Mouse (Mus musculus): ENCODE measurements around the gene Lrrc3b. TPM values are rescaled to one million over a fixed set of nuclear protein-coding genes. Genes with fewer than 3 reads are reported as not detected.

The Lrrc3b gene
- 1.1 and 1.7 TPM in 2 replicates for polyA plus RNA-seq (2016; fragmentation: Nextera tagmentation; extraction: Ambion mirVana)

DNA sequence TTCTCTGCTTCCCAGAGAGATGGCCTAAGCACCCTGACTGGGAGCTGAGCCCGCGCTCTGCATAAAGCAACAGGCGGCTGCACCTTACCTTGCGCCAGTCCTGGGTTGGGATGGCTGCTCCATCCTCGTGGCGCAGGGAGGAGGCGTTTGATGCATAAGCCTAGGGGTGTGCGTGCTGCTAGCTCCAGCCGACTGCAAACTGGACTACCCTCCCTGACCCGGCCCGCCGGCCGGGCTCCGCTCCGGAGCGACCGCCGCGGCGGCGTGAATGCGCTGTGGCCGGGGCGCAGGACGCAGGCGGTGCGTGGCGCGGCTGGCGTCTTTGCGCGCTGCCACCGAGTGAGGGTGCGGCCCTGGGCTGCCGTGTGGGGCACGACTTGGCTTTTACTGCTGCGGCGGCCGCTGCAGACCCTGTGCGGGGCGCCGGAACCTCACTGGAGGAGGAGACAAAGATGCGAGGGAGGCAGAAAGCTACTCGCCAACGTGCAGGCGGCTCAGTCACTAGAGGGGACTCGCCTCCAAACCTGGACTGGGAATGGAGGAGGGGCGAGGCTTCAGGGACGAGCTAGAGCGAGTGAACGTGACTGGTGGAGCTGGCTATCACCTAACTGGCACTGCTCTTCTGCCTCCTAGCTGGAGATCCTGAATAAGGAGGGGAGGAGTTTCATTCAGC lies at the start of gene Lrrc3b:
Gene Lrrc3b (minus strand): TSS at position 503 of the 673 bp plus-strand sequence.
- Histone ChIP-seq H3K9me3 (no peaks in the 10 kb centered on the region), H3K4me2 (peak within 1 kb of the TSS; percentile 95), H3K9ac (replicated peaks) (peak within 1 kb of the TSS; percentile 63), H3K4me1 (replicated peaks) (peaks cover 6% of the 10 kb centered on the region; the same call in 1 of the 2 replicates), H3K36me3 (no peaks in the 10 kb centered on the region), H3K4me3 (replicated peaks) (peak within 1 kb of the TSS; percentile 62), H3K27me3 (peaks cover 32% of the 10 kb centered on the region), H3K27ac (0 out of 2 replicates have a peak within 1 kb of the TSS, but pooled peaks have one; percentile 23)
- ATAC-seq (ENCODE audit: insufficient number of reproducible peaks, insufficient read depth, low FRiP score, low TSS enrichment, low read depth): peak; percentile 85
- under 1% methylated on average over 51 of the region's 51 CpGs for WGBS

DNA sequence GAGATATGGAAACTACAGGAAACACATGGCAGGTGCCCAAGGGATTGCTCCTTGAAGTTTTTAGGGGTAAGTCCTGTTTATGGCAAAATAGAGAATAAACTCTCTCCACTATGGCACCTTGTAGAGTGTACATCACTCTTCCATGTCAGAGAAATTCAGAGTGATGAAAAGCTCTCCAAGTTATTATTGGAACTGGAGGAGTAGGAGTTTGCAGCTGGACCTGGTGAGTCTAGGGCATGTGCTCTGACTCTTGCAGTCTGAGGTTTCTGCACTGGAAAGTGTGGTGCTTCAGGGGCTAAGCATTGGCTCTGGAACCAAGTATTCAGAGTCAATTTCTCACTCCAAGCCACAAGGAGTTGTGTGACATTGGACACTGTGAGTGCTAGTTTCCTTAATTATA lies 38.9 kb upstream of the Lrrc3b start:
- H3K9me3 ChIP-seq: no peaks in the 10 kb centered on the region
- ATAC-seq (ENCODE audit: insufficient number of reproducible peaks, insufficient read depth, low FRiP score, low TSS enrichment, low read depth): no peak
- H3K27me3 ChIP-seq: no peaks in the 10 kb centered on the region
- no peak overlapping the region for H3K4me2 ChIP-seq
- H3K4me1 ChIP-seq (replicated peaks): no peaks in the 10 kb centered on the region
- no peaks in the 10 kb centered on the region for H3K36me3 ChIP-seq
- no peak overlapping the region for H3K27ac ChIP-seq
- H3K4me3 ChIP-seq (replicated peaks): no peak overlapping the region
- no peak overlapping the region for H3K9ac ChIP-seq (replicated peaks)

DNA sequence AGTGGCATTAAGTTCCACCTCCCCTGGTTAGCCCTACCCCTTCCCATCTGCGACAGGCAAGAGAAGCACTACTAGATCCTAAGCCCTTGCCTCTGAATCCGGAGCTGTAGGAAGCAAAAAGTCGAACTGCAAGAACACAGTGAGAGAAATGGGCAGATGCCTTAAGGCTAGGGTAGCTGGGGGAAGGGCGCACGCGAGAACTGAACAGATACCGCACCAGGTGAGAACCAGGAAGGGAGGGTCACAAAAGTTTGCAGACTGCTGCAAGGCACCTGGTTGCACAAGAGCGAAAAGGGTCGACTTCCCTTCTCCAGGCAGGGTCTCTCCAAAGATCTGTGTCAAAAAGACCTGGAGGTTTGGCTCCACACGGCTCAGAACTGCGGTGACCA lies 697 bp downstream of the Lrrc3b start:
- peak; percentile 30; the same call in 1 of the 2 replicates for ATAC-seq (ENCODE audit: insufficient number of reproducible peaks, insufficient read depth, low FRiP score, low TSS enrichment, low read depth)
- Histone ChIP-seq H3K4me1 (replicated peaks) (peaks cover 6% of the 10 kb centered on the region; the same call in 1 of the 2 replicates), H3K4me3 (replicated peaks) (peak overlapping the region; percentile 62), H3K36me3 (no peaks in the 10 kb centered on the region), H3K9ac (replicated peaks) (peak overlapping the region; percentile 63), H3K27ac (no peak overlapping the region), H3K27me3 (peaks cover 32% of the 10 kb centered on the region), H3K4me2 (peak overlapping the region; percentile 95), H3K9me3 (no peaks in the 10 kb centered on the region)
- under 1% methylated on average over 11 of the region's 11 CpGs for WGBS

DNA sequence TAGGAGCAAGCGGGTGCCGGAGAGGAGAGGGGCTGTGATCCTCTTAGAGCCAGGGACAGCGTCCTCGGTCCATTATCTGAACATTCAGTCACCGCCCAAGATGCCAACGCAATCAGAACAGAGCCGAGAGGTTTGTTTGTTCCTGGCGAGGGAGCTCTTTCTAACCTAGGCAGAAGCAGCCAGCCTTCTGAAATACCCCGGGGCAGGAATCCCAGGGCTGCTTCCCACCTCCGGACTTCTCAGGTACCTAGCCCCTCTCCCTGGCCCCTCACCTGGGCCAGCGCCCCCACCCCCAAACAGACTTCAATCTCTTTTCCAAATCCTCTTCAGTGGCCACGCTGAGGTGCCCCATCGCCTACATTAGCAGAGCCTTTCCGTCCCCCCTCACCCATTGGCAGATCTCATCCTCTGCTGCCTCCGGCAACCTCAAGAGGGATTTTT lies 1.3 kb downstream of the Lrrc3b start:
- Histone ChIP-seq H3K27me3 (peaks cover 32% of the 10 kb centered on the region), H3K9me3 (no peaks in the 10 kb centered on the region), H3K4me2 (peak overlapping the region; percentile 95), H3K36me3 (no peaks in the 10 kb centered on the region), H3K4me1 (replicated peaks) (peaks cover 6% of the 10 kb centered on the region; the same call in 1 of the 2 replicates), H3K27ac (no peak overlapping the region), H3K9ac (replicated peaks) (peak overlapping the region; percentile 63; the same call in 1 of the 2 replicates), H3K4me3 (replicated peaks) (peak overlapping the region; percentile 62)
- no peak for ATAC-seq (ENCODE audit: insufficient number of reproducible peaks, insufficient read depth, low FRiP score, low TSS enrichment, low read depth)
- 4% methylated on average over 15 of the region's 15 CpGs for WGBS

DNA sequence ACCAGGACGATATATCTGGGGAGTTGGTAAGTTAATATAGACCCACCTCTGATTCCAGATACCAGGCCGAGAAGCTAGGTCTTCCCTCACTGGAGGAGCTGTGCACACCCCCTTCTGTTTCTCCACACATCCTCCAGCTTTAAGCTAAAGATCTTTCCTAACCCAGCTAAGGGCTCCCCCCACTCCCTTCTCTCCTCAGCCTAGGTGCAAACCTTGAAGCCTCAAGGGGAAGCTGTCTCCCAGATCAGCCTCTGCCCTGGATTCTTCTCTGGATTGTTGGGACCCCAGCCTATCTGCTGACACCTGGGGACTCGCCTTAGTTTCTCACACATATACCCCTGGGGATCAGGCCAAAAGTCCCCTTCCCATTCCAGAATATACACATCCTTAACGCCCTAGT lies 1.7 kb downstream of the Lrrc3b start:
- peaks cover 6% of the 10 kb centered on the region; the same call in 1 of the 2 replicates for H3K4me1 ChIP-seq (replicated peaks)
- no peaks in the 10 kb centered on the region for H3K36me3 ChIP-seq
- H3K4me2 ChIP-seq: peak overlapping the region; percentile 95
- peak overlapping the region; percentile 62; the same call in 1 of the 2 replicates for H3K4me3 ChIP-seq (replicated peaks)
- H3K27me3 ChIP-seq: peaks cover 32% of the 10 kb centered on the region
- WGBS: 51% methylated on average over 4 of the region's 4 CpGs
- H3K9ac ChIP-seq (replicated peaks): no peak overlapping the region
- H3K27ac ChIP-seq: no peak overlapping the region
- H3K9me3 ChIP-seq: no peaks in the 10 kb centered on the region
- ATAC-seq (ENCODE audit: insufficient number of reproducible peaks, insufficient read depth, low FRiP score, low TSS enrichment, low read depth): no peak

DNA sequence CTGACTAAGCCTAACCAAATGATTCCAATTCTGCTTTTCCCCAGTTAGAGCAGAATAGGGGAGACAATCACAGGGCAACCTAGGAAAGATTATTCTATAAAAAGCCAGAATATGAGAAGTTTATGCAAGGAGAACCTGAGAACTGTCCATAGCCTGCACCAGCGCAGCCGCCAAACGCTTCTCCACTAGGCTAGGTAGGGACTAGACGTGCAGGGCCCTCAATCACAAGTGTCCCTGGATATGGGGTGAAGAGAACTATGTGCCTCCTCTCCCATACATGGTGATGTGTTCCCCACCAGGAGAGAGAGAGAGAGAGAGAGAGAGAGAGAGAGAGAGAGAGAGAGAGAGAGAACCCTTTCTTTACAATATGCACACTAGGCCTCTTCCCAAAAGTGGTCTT lies 2.2 kb downstream of the Lrrc3b start:
- WGBS: 89% methylated on average over 4 of the region's 4 CpGs
- H3K9me3 ChIP-seq: no peaks in the 10 kb centered on the region
- H3K4me3 ChIP-seq (replicated peaks): no peak overlapping the region
- H3K4me2 ChIP-seq: no peak overlapping the region
- H3K9ac ChIP-seq (replicated peaks): no peak overlapping the region
- H3K36me3 ChIP-seq: no peaks in the 10 kb centered on the region
- H3K4me1 ChIP-seq (replicated peaks): peaks cover 6% of the 10 kb centered on the region; the same call in 1 of the 2 replicates
- H3K27ac ChIP-seq: no peak overlapping the region
- ATAC-seq (ENCODE audit: insufficient number of reproducible peaks, insufficient read depth, low FRiP score, low TSS enrichment, low read depth): no peak
- H3K27me3 ChIP-seq: peaks cover 32% of the 10 kb centered on the region

DNA sequence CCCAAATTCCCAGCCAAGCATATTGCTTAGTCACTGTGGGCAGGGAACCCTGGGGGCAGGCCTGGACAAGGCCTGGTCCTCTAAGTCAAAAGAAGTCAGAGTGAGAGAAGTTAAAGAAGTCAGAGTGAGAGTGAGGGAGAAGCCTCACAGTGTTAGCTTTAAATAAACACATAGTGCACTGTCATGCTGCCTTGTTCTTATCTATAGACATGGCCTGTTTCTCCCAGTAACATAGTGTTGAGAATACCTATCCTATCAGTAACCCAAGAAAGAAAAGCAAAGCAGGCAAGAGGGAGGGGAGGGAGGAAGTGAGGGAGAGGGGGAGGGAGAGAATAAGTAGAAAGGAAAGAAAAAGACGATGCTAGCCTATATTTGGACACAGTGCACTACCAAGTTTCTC lies 6.4 kb downstream of the Lrrc3b start:
- no peaks in the 10 kb centered on the region; the same call in 1 of the 2 replicates for H3K4me1 ChIP-seq (replicated peaks)
- H3K4me3 ChIP-seq (replicated peaks): no peak overlapping the region
- 73% methylated on average over 1 of the region's 1 CpGs for WGBS
- peaks cover 12% of the 10 kb centered on the region for H3K27me3 ChIP-seq
- no peak for ATAC-seq (ENCODE audit: insufficient number of reproducible peaks, insufficient read depth, low FRiP score, low TSS enrichment, low read depth)
- H3K9ac ChIP-seq (replicated peaks): no peak overlapping the region
- no peak overlapping the region for H3K4me2 ChIP-seq
- no peaks in the 10 kb centered on the region for H3K9me3 ChIP-seq
- no peaks in the 10 kb centered on the region for H3K36me3 ChIP-seq
- H3K27ac ChIP-seq: no peak overlapping the region

DNA sequence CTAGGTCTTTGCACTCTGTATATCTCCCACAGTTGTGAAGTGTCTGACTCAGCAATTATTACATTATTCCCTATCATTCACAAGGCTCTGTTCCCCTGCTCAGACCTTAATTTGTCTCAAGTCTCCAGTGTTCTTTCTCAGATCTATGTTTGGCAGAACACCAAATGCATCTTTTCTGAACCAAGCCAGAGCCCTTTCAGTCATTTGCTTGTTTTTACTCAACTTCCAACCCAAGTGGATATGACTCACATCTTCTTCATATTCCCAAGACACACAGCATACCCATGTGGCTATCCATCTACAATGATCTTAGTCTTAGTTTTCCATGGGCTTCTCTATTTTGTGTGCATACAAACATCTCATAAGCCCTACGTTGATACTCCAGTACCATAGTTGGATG lies 17.2 kb downstream of the Lrrc3b start:
- H3K27me3 ChIP-seq: no peaks in the 10 kb centered on the region
- ATAC-seq (ENCODE audit: insufficient number of reproducible peaks, insufficient read depth, low FRiP score, low TSS enrichment, low read depth): no peak
- no peaks in the 10 kb centered on the region for H3K4me1 ChIP-seq (replicated peaks)
- H3K27ac ChIP-seq: no peak overlapping the region
- H3K9me3 ChIP-seq: no peaks in the 10 kb centered on the region
- no peak overlapping the region for H3K4me3 ChIP-seq (replicated peaks)
- WGBS: 92% methylated on average over 1 of the region's 1 CpGs
- no peaks in the 10 kb centered on the region for H3K36me3 ChIP-seq
- no peak overlapping the region for H3K9ac ChIP-seq (replicated peaks)
- no peak overlapping the region for H3K4me2 ChIP-seq

DNA sequence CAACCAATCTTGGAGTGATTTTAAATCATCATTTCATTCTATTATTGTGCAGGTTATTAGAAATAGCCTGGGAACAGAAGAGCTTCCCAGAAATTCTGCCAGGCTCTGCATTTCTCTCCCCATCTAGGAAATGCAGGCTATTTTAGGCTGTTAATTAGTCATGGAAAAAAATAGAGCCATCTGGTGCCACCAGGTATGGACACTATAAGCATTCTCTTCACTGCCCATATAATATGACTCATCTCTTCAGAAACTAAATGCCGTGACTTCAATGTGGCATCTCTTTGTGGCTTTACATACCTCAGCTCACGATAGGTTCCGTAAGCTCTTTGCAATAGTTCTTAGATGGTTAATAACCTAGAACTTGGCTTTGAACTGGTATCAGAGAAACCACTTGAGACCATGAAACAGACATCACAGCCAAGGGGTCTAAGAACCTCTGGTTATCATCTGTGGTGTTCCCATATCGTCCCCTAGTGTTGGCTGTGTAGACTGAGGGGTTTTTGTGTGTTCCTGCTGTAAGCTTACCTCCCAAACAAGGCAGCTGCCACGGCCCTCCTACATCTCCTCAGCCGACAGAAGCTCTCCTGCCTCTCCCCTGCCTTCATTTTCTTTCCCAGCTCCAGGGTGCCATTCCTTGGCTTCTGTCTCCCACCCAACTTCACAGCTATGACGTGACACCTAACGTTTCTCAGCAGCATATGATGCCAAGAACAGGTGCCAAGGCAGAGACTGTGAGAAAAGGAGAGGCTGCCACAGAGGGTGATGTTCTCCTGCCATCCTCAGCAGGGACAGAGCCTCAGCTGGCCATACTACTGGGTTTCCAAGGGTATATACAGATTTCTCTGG lies 27.9 kb downstream of the Lrrc3b start:
- Histone ChIP-seq H3K4me1 (replicated peaks) (no peaks in the 10 kb centered on the region), H3K9me3 (no peaks in the 10 kb centered on the region), H3K4me3 (replicated peaks) (no peak overlapping the region), H3K36me3 (no peaks in the 10 kb centered on the region), H3K4me2 (no peak overlapping the region), H3K9ac (replicated peaks) (no peak overlapping the region), H3K27me3 (no peaks in the 10 kb centered on the region), H3K27ac (no peak overlapping the region)
- ATAC-seq (ENCODE audit: insufficient number of reproducible peaks, insufficient read depth, low FRiP score, low TSS enrichment, low read depth): no peak
- WGBS: 82% methylated on average over 8 of the region's 8 CpGs

DNA sequence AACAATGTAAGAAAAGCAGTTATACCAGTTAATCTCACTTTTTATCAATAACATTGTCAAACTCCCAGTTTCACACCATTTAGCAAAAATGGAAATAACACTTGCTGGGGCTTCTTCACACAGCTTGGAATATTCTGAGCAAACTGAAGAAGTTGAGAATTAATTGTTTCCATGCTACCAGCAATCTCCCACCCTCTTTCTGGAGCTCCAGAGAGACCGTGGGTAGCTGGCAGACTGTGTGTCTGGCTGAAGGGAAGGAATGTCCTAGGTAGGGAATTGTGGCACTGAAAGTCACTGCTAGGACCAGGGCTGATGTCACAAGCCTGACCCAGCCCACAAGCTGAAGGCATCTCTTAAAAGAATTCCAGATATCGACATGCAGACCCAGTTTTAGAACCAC lies 53.3 kb downstream of the Lrrc3b start:
- no peak overlapping the region for H3K27ac ChIP-seq
- H3K36me3 ChIP-seq: no peaks in the 10 kb centered on the region
- no peaks in the 10 kb centered on the region for H3K27me3 ChIP-seq
- no peak for ATAC-seq (ENCODE audit: insufficient number of reproducible peaks, insufficient read depth, low FRiP score, low TSS enrichment, low read depth)
- H3K4me2 ChIP-seq: no peak overlapping the region
- 79% methylated on average over 2 of the region's 2 CpGs for WGBS
- no peak overlapping the region for H3K9ac ChIP-seq (replicated peaks)
- H3K4me1 ChIP-seq (replicated peaks): no peaks in the 10 kb centered on the region
- no peak overlapping the region for H3K4me3 ChIP-seq (replicated peaks)
- H3K9me3 ChIP-seq: no peaks in the 10 kb centered on the region

DNA sequence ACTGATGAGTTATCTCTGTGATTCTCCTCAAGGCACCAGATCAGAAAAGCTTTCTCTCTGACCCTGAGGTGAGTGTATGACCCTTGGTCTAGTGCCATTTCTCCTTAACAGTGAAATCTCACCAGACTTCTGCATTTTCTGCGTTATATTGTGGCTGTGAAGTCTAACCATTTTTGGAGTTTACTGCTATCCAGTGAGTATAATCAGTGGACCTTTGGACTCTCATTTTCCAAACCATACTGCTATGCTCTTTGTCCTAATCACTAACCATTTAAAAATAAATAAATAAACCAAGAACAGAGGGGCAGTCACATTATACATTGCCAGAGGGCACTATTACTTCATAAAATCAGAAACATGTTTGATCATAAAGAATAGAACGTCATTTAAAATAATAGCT lies 53.8 kb downstream of the Lrrc3b start:
- H3K27me3 ChIP-seq: no peaks in the 10 kb centered on the region
- no peaks in the 10 kb centered on the region for H3K4me1 ChIP-seq (replicated peaks)
- H3K27ac ChIP-seq: no peak overlapping the region
- ATAC-seq (ENCODE audit: insufficient number of reproducible peaks, insufficient read depth, low FRiP score, low TSS enrichment, low read depth): no peak
- 80% methylated on average over 2 of the region's 2 CpGs for WGBS
- H3K9ac ChIP-seq (replicated peaks): no peak overlapping the region
- H3K4me2 ChIP-seq: no peak overlapping the region
- no peak overlapping the region for H3K4me3 ChIP-seq (replicated peaks)
- no peaks in the 10 kb centered on the region for H3K9me3 ChIP-seq
- H3K36me3 ChIP-seq: no peaks in the 10 kb centered on the region
